Mouse (Mus musculus) layer of hippocampus, adult 8-10 months (tissue): Measurements from ENCODE around the gene Ptger3. TPM values are rescaled to one million over a fixed set of nuclear protein-coding genes. Genes with fewer than 3 reads are reported as not detected.

Experiments used
- DNase-seq, 2 experiments: peaks; one replicate each; pipeline ENCODE4 v3.0.0; 2022; ENCODE audit warnings: low spot score in 2 of 2
- total RNA-seq, 4 experiments: library from RNA; stranded (reverse); gene quantifications; 2 replicates each; pipeline ENCODE4 v1.2.4; 2022

The Ptger3 gene
- total RNA-seq, 4 experiments from 2014 or later: 1.7 to 2.6 (median 2.1) TPM

DNA sequence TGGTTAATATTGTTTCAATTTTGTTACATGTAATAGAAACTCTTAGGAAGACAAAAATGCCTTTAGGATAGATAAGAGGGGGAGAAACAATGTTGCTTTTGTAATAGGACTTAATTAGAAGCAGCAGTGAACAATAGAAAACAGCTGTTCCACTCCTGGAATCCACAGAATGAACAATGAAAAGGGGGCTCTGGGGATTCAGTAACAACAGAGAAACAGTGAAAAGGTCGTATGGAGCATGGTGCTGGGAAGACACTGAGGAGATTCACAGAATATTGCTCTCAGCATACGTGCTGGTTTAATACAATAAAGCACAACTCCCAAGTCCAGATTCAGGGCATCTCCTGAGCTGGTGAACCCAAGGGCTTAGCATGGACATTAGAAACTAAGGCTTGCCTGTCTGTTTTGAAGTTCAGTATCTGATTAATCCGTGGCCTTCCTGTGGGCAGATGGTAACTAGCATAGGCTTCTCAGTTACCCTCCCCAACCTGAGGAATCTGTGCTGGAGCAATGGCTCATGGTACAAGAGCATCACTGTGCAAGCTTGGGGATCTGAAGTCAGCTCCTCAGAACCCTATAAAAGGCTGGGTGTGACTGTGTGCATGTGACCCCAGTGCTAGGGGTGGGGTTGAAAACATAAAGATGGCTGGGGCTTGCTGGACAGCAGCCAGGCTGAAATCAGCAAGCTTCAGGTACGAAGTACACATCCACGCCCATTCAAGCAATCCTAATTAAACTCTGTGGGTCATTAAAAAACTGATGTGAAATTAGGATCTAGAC is 16.1 kb downstream of the Ptger3 start:
- DNase-seq: no peak

DNA sequence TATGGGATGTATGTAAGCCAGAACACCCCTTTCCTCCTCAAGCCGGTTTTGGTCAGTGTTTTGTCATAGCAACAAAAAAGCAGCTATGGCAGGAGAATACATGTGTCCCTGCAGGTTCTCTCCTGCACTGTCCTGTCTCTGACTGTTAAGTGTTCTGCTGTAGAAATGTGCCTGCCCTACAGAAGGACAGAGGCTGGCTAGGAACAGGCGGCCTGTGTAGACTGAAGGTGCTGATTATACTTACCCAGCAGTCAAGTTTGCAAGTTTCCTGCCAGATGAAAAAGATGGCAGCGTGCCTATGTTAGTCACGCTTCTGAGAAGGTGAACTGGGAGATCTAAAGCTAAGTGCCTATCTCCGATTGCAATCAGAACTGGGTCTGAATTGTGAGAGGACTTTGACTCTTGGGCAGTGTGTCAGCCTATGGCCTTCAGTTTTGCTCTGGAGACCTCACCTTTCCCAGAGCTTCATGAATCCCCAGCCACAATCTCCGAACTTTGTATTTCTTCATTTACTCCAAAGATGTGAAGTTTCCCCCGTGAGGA is 31.2 kb downstream of the Ptger3 start:
- DNase-seq: no peak

DNA sequence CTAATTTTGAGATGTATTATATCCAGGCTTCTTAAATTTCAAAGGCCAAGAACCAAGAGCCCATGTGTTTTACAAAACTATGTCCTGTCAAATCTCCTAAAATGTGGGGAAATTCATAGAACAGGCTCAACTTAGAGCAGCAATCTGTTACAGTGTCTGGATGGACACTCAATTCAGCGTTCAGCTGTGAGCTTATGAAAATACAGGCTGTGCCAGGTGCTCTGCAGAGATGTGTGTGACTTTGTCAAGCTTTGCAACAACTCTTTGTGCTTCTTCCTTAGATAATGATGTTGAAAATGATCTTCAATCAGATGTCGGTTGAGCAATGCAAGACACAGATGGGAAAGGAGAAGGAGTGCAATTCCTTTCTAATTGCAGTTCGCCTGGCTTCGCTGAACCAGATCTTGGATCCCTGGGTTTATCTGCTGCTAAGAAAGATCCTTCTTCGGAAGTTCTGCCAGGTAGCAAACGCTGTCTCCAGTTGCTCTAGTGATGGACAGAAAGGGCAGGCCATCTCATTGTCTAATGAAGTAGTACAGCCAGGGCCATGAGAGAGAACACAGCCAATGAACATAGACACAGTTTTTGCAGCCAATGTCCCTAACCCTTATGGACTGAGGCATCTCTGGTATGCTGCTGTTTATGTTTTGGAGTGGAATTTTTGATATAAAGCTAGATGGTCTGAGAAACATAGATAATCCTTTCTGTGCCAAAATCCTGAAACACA is 38.2 kb downstream of the Ptger3 start:
- DNase-seq: peak in 1 of 2 experiments; percentile 6

DNA sequence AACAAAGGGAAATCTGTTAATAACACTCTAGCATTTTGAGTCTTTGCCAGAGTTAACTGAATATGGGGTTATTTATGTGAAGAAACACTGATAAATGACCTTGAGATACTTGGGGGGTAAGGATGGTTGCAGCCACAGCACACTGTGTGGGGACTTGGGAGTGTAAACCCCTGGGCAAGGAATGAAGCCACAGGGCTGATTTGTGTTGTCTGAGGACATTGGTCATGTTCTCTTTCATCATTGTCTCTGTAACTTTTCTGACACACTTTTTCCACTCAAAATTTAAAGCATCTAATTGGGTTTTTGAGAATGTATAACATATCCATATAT is 38.7 kb downstream of the Ptger3 start:
- no peak for DNase-seq

DNA sequence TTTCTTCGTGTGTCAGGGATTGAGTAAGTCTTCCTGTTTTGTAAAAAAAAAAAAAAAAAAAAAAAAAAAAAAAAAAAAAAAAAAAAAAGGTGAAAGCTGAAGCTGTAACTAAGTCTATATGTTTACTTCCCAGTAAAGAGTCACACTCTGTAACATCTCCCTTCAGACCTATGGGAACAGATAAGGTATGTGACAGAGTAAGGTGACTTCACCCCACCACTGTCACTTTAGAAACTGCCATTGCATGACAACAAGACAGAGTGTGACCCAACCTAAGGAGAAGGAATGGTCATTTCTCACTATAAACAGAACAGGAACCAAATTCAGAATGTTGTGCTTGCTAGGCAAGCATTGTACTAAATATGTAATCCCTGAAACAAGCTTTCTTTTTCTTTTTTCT is 46.9 kb downstream of the Ptger3 start:
- no peak for DNase-seq

DNA sequence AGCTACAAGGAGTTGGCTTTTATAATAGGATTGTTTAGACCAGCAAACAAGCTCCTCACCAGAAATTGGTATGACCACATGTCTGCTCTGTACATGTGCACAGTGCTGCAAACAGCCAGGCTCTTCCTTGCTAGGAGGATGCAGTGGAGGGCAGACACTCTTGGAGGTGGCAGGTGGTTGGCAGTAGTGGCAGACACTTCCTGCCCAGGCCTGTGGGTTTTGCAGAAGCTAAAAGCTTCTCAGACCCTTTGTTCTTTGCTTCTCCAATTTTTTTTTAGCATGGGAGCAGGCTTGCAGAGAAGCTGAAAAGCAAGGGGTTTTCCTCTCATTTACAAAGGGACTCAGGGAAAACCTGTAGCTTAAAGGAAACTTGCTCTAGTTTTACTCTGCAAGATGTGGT is 50.3 kb downstream of the Ptger3 start:
- no peak for DNase-seq

DNA sequence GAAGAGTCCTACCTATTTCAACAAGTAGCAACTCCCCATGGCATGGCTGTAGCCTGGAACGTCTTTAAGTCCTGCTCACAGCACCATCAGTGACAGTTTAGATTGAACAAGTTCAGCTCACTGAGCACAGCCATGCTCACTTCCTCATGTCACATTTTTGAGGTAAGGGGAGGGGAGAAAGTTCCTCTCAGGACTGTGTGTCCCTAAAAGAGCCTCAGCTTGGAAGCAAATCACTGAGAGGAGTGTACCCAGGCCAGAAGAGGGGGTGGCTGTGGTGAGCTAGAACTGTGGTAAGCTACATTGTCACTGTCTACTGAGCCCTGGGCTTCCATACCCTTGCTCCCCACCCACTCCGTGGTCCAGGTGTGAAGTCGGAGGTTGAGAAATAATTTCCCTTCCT is 60.7 kb downstream of the Ptger3 start:
- DNase-seq: no peak

GRCm38 (mm10) chr3:157630671-157631070 is 64.0 kb downstream of the Ptger3 start:
- DNase-seq: no peak

GRCm38 (mm10) chr3:157631383-157631782 is 64.7 kb downstream of the Ptger3 start:
- DNase-seq: no peak

DNA sequence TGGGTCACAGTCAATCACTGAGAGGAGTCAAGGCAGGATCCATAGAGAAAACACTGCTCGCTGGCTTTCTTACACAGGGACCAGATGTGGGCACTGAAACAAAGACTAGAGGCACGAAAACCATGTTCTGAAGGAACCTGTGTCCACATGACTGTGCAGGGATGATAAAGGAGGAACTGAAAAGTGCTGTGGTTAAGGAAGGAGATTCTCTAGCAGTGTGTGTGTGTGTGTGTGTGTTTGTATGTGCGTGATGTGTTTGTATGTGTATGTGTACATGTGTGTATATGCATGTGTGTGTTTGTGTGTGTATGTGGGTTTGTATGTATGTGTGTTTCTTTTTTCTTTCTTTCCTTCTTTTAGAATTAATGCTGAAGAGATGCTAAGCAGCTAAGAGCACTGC is 67.7 kb downstream of the Ptger3 start:
- DNase-seq: no peak

DNA sequence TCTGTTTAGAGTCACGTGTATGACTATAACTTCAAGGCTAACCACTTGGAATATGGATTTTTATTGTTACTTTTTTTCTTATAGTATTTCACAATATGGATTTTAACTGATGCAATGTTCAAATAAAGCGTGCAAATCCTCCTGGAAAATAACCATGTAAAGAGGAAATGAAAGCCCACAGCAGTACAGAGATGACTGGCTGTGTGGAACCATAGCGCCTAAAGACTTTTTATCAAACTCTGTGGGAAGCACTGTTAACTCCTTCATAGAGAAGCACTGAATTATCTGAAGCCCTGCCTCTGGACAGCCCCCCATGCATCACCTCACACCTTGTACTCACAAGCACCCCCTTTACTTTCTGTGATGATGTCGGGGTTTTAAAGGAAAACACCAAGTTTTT is 69.0 kb downstream of the Ptger3 start:
- DNase-seq: no peak

- no peak for DNase-seq
Measured at GRCm38 (mm10) chr3:157636887-157637286, 70.2 kb downstream of the Ptger3 start.

DNA sequence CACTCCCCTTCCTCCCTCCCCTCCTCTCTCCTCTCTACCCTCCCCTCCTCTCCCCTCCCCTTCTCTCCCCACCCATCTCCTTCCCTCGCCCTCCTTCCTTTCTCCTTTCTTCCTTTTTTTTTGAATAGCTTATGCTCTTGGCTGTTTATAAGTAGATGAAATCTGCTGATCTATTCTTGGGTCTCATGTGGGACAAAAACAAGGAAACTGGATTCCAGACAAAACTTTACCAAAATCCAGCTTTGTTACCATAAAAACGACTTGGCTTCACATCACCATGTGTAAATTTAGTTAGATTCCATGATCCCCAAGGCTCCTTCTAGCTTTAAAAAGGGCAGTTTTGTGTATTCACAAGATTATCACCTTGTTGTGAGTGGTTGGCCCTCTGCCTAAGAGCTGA is 70.6 kb downstream of the Ptger3 start:
- DNase-seq: no peak

DNA sequence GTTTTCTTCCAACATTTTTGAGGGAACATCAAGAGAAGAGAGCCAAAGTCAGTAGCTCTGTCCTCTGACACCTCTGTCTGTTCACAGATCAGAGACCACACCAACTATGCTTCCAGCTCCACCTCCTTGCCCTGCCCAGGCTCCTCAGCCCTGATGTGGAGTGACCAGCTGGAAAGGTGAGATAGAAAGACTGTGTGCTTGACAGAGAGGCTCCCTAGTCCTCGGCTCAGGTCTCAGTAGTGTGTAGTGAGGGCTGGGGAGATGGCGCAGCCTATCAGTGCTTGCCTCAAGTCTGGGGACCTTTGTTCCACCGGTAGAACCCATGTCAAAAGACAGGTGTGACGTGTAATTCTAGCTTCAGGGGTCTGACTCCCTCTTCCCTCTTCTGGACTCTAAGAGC is 74.9 kb downstream of the Ptger3 start:
- DNase-seq: no peak

DNA sequence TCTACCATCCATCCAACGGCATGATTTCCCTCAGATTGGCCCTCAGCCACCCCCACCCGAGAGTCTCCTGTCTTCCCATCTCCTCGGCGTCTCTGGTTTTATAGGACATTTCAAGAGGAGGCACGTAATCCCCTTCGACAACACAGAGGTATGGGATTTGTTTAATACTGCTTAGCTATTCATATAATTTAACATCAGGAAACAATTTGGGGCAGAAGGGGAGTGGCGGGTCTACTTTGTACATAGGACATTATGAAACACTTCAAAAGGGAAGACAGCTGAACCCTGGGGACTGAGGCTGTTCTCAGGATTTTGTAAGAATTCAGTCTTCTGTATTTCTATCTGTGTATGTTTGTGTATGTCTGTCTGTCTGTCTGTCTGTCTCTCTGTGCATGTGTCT is 94.9 kb downstream of the Ptger3 start:
- DNase-seq: no peak

GRCm38 (mm10) chr3:157664486-157665041 is 97.9 kb downstream of the Ptger3 start:
- DNase-seq: no peak

DNA sequence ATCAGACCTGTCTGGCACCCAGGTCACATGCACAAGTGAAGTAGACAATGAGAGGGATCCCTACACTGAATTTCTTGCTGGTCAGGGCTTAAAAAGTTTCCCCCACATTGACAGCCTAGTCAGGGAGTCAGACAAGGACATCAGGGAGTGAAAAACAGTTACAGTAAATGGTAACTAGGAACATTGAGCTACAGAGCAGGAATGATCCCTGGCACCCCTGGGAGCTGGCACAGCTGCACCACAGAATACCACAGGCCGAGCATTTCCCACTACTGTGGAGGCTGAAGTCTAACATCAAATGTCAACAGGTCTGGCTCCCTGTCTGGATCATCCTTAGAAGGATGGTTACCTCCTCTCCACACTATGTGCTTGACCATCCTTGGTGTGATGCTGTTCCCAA is 98.8 kb downstream of the Ptger3 start:
- DNase-seq: no peak

DNA sequence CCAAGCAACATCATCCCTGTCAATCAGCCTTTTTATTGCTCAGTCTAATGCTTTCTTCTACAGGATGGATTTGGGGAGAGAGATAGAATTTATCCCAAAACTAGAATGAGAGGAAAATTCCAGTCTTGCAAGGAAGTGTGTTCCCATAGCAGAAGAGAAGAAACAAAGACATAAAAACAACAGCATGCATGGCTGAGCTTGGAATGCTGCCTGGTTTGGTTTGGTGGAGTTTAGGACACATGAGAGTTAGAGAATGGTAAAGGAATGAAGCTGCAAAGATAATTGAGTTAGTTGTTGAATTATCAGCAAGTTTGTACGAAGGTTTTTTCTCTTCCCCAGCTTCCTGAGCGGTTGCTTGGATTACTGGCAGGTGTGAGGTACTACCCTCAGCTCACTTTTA is 99.5 kb downstream of the Ptger3 start:
- no peak for DNase-seq

DNA sequence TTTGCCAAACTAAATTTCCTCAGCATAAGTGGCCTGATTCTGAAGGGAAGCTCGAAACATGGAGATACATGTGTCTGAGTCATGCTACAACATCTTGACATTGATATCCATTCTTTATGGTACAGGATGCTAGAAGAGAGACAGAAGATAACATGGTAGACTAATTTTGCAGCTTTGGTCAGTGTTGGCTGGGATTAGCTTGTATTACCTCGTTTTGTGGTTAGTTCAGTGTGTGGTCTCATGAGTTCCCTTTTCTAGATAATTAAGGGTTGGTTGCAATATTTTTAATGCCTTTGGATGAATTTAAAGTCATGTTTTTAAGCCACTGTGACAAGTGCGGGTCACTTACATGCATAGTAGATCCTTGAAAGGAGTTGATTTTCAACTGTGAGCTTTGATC is 119.4 kb downstream of the Ptger3 start:
- no peak for DNase-seq

DNA sequence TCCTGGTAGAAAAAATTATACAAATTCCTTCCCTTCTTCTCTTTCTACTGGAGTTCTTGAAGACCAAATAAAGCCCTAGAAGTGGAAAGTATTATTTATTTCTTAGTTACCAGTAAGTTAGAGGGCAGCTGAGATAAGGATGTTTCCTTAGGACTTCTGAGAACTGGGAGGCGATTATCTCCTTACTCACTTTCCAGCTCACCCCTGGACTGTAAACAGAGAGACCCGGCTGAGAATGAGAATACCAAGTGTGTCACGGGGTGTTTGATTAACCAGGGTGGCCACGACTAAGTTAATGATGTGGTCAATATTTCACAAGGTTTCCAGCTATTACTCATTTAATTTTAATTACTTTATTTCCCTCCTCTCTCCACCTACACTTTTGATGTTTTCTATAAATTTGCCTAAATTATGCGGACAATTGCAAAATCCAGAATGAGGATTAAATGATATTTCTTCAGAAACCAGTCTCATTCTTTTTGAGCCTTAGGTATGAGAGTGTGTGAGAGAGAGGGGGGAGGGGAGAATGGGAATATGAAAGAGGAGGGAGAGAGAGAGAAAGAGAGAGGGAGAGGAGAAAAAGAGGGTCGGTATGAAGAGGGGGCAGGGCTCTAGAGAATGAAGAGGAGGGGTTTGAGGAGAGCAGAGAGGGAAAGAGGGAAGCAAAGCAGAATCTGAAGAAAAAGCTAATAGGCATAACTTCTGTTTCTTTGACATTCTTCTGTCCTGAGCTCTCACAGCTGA is 121.9 kb downstream of the Ptger3 start:
- no peak for DNase-seq
